ENCODE assay signal across 8 mouse cellular contexts in the genomic region with DNA sequence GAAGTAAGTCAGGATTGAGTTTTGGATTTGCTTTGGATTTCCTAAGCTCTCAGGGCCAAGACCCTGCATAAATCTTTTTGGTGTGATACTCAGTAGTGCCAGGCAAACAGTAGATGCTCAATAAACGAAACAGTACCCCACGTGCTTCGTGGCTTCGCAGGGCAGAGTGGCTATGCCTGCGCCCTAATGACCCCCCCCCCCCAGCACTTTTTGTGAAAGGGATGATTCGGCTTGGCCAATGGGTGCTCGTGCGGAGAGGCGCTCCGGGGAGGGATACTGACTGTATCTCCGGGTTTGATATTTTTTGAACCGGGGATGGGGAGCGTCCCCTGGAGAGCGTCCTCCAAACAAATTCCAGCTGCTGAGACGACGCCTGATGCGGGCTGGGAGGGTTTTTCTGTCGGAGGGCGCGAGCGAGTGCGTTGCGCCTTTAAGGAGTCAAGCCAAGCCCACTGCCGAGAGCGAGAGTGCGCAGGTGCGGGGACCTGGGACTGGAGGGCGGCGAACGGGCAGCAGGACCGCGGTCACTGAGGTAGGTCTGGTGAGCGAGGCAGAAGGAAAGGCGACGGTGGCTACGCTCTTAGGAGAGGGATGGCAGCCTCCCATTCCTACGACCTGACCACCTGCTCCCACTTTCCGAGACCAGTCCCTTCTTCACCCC. TPM values are rescaled to one million over a fixed set of nuclear protein-coding genes. Genes with fewer than 3 reads are reported as not detected.
DNase-seq lines count a peak whose midpoint lies in the region; ATAC-seq and TF ChIP-seq lines count a peak whose summit lies in the region.

Abhd6 (plus strand) TSS at position 471 of the 661 bp plus-strand sequence.

- WGBS in hindbrain, embryonic 16.5 days, result 1% methylated on average over 37 of the region's 38 CpGs

- no peaks in the 10 kb centered on the region for H3K9me3 ChIP-seq in hindbrain, embryonic 16.5 days (ENCODE audit: control insufficient read depth, low read length)

- peak within 1 kb of the TSS; percentile 62 for H3K4me2 ChIP-seq in hindbrain, embryonic 16.5 days (ENCODE audit: low read length)

- peak within 1 kb of the TSS; percentile 66 for H3K9ac ChIP-seq in hindbrain, embryonic 16.5 days (ENCODE audit: low read depth, low read length)

- no peak for TF ChIP-seq CTCF in gastrocnemius, adult 2 months (IDR thresholded peaks at IDR 0.05)

- peaks cover 10% of the 10 kb centered on the region for H3K4me1 ChIP-seq in hindbrain, embryonic 16.5 days (ENCODE audit: control insufficient read depth, insufficient read depth, low read depth, low read length)

- no peaks in the 10 kb centered on the region for H3K36me3 ChIP-seq in hindbrain, embryonic 16.5 days (ENCODE audit: control insufficient read depth, insufficient read depth, low read length)

- peak; percentile 93 for DNase-seq in R1 (ENCODE audit: low read depth, low spot score)
- peak; percentile 94 to 95 for DNase-seq in cerebellum, postnatal 25 days
- peak; percentile 91 for DNase-seq in gastrocnemius, adult 2 months
- DNase-seq in left cerebral cortex, adult 11 months (ENCODE audit: low spot score), result peak; percentile 81
- peak; percentile 86 for DNase-seq in lung, postnatal 36 days
- DNase-seq in retina, postnatal 1 day, result peak; percentile 91
- DNase-seq in thymus, postnatal 4 days, result peak; percentile 91

- H3K4me3 ChIP-seq in gastrocnemius, adult 2 months, result peak within 1 kb of the TSS; percentile 93
- peak within 1 kb of the TSS; percentile 54 for H3K4me3 ChIP-seq in hindbrain, embryonic 16.5 days (ENCODE audit: low read length)

- peak; percentile 95 for ATAC-seq in hindbrain, embryonic 16.5 days

- intact Hi-C loops in gastrocnemius, adult 2 months (cut with DNase I), result no loop called here

- peaks cover 2% of the 10 kb centered on the region; the same call in 1 of the 2 replicates for H3K27me3 ChIP-seq in hindbrain, embryonic 16.5 days (replicated peaks; ENCODE audit: control insufficient read depth, insufficient read depth, low read length)

- peak within 1 kb of the TSS; percentile 86 for H3K27ac ChIP-seq in gastrocnemius, adult 2 months
- H3K27ac ChIP-seq in hindbrain, embryonic 16.5 days (ENCODE audit: low read depth, low read length), result peak within 1 kb of the TSS; percentile 42

RNA-seq across cellular contexts. Expression of gene Abhd6, which starts in this region (rescaled TPM):
- total RNA-seq in gastrocnemius, adult 2 months (2021), result 1 to 10 TPM; 4.8 to 7.3 TPM
- 39.3 and 42.5 TPM in 2 replicates for polyA plus RNA-seq in hindbrain, embryonic 16.5 days (2015; fragmentation: Nextera tagmentation; extraction: Ambion mirVana)

Comparison
In these comparisons a context has a peak if more than half of its experiments do, and no peak if none do; other contexts are left out.
1. Peak in every context shown above with its lines: DNase-seq, ATAC-seq, H3K4me3 ChIP-seq and H3K27ac ChIP-seq.